Mouse (Mus musculus): Measurements from ENCODE around the gene Hps4.

DNA sequence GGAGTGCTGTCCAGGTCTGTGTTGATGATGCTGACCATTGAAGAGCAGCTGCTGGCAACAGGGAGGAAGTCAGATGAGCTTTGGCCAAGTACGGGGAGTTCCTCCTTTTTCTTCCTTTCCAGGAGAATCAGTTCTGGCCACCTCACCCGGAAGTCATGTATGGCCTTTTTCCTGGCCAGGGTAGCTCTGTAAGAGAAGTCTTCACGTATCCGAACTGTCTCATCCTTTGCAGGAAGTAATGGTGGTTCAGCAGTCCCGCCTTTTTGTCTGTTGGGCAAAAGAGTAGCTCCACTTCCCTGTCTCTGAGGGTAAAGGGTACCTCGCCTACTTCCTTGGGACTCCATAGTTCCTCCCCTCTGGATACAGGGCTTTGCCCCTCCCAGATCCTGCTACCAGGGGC, 12.6 kb downstream of the Hps4 start:
- TF ChIP-seq CTCF (IDR thresholded peaks at IDR 0.05; ENCODE audit: low read depth, low read length) (no peak), POLR2A (IDR thresholded peaks at IDR 0.05; ENCODE audit: extremely low read depth, insufficient read depth, low read length) (no peak)
